Mouse (Mus musculus): ENCODE results near the gene Tspyl4. TPM values are rescaled to one million over a fixed set of nuclear protein-coding genes. Genes with fewer than 3 reads are reported as not detected.

The Tspyl4 gene
- polyA plus RNA-seq, 1 experiment from 2014 or later: 22.9 TPM

DNA sequence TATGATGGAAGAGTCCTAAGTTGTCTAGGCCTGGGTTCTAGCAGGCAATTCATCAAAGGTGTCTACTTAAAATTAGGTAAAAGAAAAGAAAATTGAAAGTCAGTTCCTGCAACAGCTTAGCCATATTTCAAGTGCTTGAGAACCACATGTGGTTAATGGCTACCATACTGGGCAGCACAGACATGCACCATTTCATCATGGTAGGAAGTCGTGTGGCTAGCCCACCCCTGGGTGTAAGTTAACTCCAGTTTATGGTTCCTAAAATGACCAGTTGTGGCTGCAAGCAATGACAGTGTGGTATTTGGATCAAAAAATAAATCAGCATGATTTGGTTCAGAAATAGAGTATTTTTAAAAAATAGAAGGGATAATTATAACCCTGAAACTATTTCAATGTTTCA lies 44.6 kb downstream of the Tspyl4 start:
- WGBS: 59% methylated on average over 1 of the region's 1 CpGs
- Histone ChIP-seq H3K4me1 (no peaks in the 10 kb centered on the region), H3K27ac (no peak overlapping the region), H3K36me3 (no peaks in the 10 kb centered on the region), H3K4me3 (no peak overlapping the region), H3K9me3 (replicated peaks) (no peaks in the 10 kb centered on the region), H3K27me3 (ENCODE audit: low read depth, poor library complexity, severe bottlenecking) (no peaks in the 10 kb centered on the region)
- no peak for DNase-seq (ENCODE audit: low spot score)

Other genes starting within 250 kb of the Tspyl4 start
- 0.04 and 0.05 TPM in 2 replicates for gene Calhm5, start 200.9 kb upstream of the Tspyl4 start, polyA plus RNA-seq (2016; fragmentation: Nextera tagmentation; extraction: Ambion mirVana)
- gene Calhm6, start 169.5 kb upstream of the Tspyl4 start, polyA plus RNA-seq (2016; fragmentation: Nextera tagmentation; extraction: Ambion mirVana): 0.69 and 0.95 TPM in 2 replicates
- gene Dse, start 89.7 kb upstream of the Tspyl4 start, polyA plus RNA-seq (2016; fragmentation: Nextera tagmentation; extraction: Ambion mirVana): 26.7 and 35.2 TPM in 2 replicates
- gene Tspyl1, start 15.3 kb upstream of the Tspyl4 start, polyA plus RNA-seq (2016; fragmentation: Nextera tagmentation; extraction: Ambion mirVana): 57.7 and 69.3 TPM in 2 replicates
- gene Col10a1, start 92.5 kb downstream of the Tspyl4 start, polyA plus RNA-seq (2016; fragmentation: Nextera tagmentation; extraction: Ambion mirVana): 0.18 TPM in 1 of 2 replicates, not detected in the other
- gene Nt5dc1, start 121.1 kb downstream of the Tspyl4 start, polyA plus RNA-seq (2016; fragmentation: Nextera tagmentation; extraction: Ambion mirVana): 8.1 and 9.1 TPM in 2 replicates
- gene Frk, start 186.0 kb downstream of the Tspyl4 start, polyA plus RNA-seq (2016; fragmentation: Nextera tagmentation; extraction: Ambion mirVana): 3.0 and 3.4 TPM in 2 replicates